Mouse (Mus musculus): Measurements from ENCODE around the gene Kcnn1. TPM values are rescaled to one million over a fixed set of nuclear protein-coding genes. Genes with fewer than 3 reads are reported as not detected.

Kcnn1 gene
- polyA plus RNA-seq, 1 experiment: 3.2 TPM

DNA sequence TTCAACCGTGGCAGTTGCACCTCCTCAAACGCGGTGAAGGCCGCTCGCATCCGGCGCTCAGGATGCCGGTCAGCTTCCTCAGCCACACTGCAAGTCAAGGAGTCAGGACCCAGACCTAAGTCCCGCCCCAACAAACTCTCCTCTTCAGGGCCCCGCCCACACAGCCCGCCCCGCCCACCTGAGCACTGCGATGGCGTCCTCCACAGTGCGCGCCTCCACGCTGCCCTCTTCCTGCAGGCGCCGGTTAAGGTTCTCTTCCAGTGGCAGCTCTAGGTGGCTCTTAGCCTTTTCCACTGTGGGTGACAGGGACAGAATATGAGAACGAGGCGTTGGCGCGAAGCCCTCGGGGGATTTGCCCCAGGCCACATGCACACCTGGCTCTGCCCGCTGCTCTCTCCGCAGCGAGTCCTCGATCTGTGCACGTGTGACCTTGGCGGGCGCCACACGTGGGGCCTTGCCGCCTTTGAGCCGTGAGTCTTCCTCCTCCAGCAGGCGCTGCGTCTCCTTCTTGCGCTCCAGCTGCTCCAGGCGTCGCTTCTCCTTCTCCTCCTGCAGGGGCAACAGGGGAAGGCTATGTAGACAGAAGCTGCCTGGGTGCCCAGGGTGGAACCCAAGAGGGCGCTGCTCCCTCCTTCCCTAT is 5.6 kb upstream of the Kcnn1 start:
- peaks cover 6% of the 10 kb centered on the region for H3K36me3 ChIP-seq (ENCODE audit: control insufficient read depth, insufficient read depth)
- peaks cover 27% of the 10 kb centered on the region for H3K79me2 ChIP-seq (ENCODE audit: control insufficient read depth, insufficient read depth)
- H3K79me3 ChIP-seq (ENCODE audit: low read depth): peaks cover 9% of the 10 kb centered on the region
- no peak overlapping the region for H3ac ChIP-seq (ENCODE audit: control insufficient read depth, insufficient read length, low read depth)
- H3K4me3 ChIP-seq (ENCODE audit: insufficient read depth, poor library complexity, severe bottlenecking): no peak overlapping the region
- H3K27me3 ChIP-seq (ENCODE audit: control insufficient read depth, insufficient read depth, insufficient read length): no peaks in the 10 kb centered on the region
- TF ChIP-seq MYOG (IDR thresholded peaks at IDR 0.05; ENCODE audit: control insufficient read depth, extremely low read depth, insufficient read length) (no peak), CEBPB (IDR thresholded peaks at IDR 0.05; ENCODE audit: low read depth) (no peak), MAX (IDR thresholded peaks at IDR 0.05) (no peak), MYOD1 (IDR thresholded peaks at IDR 0.05; ENCODE audit: control insufficient read depth, insufficient read length, low read depth) (no peak), CTCF (IDR thresholded peaks at IDR 0.05; ENCODE audit: control insufficient read depth, insufficient read depth, insufficient read length) (no peak), FOSL1 (IDR thresholded peaks at IDR 0.05; ENCODE audit: insufficient read depth, low read length, poor library complexity, severe bottlenecking) (no peak), USF1 (IDR thresholded peaks at IDR 0.05; ENCODE audit: low read depth) (no peak)

DNA sequence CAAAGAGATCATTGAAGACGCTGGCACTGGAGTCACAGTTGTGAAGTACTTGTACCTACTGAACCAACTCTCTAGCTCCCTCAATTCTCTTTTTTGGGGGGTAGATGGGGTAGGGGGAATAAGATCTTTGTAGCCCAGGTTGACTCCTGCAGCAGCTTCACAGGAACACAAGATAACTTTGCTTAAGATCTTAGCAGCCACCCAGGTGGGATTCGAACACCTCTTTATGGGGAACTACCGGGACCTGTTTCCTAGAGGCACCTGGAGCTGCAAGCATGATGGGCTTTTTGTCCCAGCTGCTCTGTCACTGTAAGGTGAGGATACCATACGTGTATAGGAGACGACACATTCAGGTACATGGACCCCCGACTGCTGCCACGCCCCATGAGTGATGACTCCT is 3.5 kb upstream of the Kcnn1 start:
- Histone ChIP-seq H3K79me2 (ENCODE audit: control insufficient read depth, insufficient read depth) (peaks cover 11% of the 10 kb centered on the region), H3K79me3 (ENCODE audit: low read depth) (peaks cover 2% of the 10 kb centered on the region)

DNA sequence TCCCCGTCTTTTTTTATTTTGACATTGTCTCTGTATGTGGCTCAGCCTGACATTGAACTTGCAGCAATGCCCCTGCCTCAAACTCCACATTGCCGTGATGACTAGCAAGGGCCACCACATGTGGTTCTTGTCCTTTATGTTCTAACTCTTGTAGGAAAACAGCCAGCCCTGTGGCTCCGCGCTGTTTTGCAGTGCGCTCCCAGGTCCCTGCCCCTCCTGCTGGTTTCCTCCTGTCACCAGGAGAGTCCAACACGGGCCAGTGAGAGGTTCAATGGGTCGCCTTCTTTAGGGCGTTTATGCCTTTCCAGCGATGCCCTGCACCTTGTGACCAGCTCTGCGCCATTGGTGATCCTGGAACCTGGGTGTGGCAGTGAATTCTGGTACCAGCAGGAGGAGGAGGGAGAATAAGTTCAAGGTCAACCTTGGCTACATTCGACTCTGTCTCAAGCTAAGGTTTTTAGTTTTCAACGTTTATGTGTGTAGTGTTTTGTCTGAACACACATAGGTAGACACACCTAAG is 3.0 kb upstream of the Kcnn1 start:
- H3K79me2 ChIP-seq (ENCODE audit: control insufficient read depth, insufficient read depth): peaks cover 6% of the 10 kb centered on the region
- peaks cover 6% of the 10 kb centered on the region for H3K36me3 ChIP-seq (ENCODE audit: control insufficient read depth, insufficient read depth)
- no peaks in the 10 kb centered on the region for H3K79me3 ChIP-seq (ENCODE audit: low read depth)
- H3ac ChIP-seq (ENCODE audit: control insufficient read depth, insufficient read length, low read depth): peak overlapping the region; percentile 29
- TF ChIP-seq MYOD1 (IDR thresholded peaks at IDR 0.05; ENCODE audit: control insufficient read depth, insufficient read length, low read depth): no peak
- TF ChIP-seq FOSL1 (IDR thresholded peaks at IDR 0.05; ENCODE audit: insufficient read depth, low read length, poor library complexity, severe bottlenecking): no peak
- TF ChIP-seq MYOG (IDR thresholded peaks at IDR 0.05; ENCODE audit: control insufficient read depth, extremely low read depth, insufficient read length): no peak
- TF ChIP-seq CTCF (IDR thresholded peaks at IDR 0.05; ENCODE audit: control insufficient read depth, insufficient read depth, insufficient read length): no peak
- no peak for TF ChIP-seq MAX (IDR thresholded peaks at IDR 0.05)
- TF ChIP-seq USF1 (IDR thresholded peaks at IDR 0.05; ENCODE audit: low read depth): no peak
- no peak for TF ChIP-seq CEBPB (IDR thresholded peaks at IDR 0.05; ENCODE audit: low read depth)
- no peaks in the 10 kb centered on the region for H3K27me3 ChIP-seq (ENCODE audit: control insufficient read depth, insufficient read depth, insufficient read length)
- H3K4me3 ChIP-seq (ENCODE audit: insufficient read depth, poor library complexity, severe bottlenecking): no peak overlapping the region

More for the DNA sequence above, 3.5 kb upstream of the Kcnn1 start:
- Histone ChIP-seq H3K27me3 (ENCODE audit: control insufficient read depth, insufficient read depth, insufficient read length) (no peaks in the 10 kb centered on the region), H3ac (ENCODE audit: control insufficient read depth, insufficient read length, low read depth) (no peak overlapping the region), H3K36me3 (ENCODE audit: control insufficient read depth, insufficient read depth) (peaks cover 6% of the 10 kb centered on the region), H3K4me3 (ENCODE audit: insufficient read depth, poor library complexity, severe bottlenecking) (no peak overlapping the region)
- no peak for TF ChIP-seq CTCF (IDR thresholded peaks at IDR 0.05; ENCODE audit: control insufficient read depth, insufficient read depth, insufficient read length)
- no peak for TF ChIP-seq CEBPB (IDR thresholded peaks at IDR 0.05; ENCODE audit: low read depth)
- no peak for TF ChIP-seq MYOD1 (IDR thresholded peaks at IDR 0.05; ENCODE audit: control insufficient read depth, insufficient read length, low read depth)
- no peak for TF ChIP-seq MAX (IDR thresholded peaks at IDR 0.05)
- TF ChIP-seq MYOG (IDR thresholded peaks at IDR 0.05; ENCODE audit: control insufficient read depth, extremely low read depth, insufficient read length): no peak
- no peak for TF ChIP-seq USF1 (IDR thresholded peaks at IDR 0.05; ENCODE audit: low read depth)
- no peak for TF ChIP-seq FOSL1 (IDR thresholded peaks at IDR 0.05; ENCODE audit: insufficient read depth, low read length, poor library complexity, severe bottlenecking)

DNA sequence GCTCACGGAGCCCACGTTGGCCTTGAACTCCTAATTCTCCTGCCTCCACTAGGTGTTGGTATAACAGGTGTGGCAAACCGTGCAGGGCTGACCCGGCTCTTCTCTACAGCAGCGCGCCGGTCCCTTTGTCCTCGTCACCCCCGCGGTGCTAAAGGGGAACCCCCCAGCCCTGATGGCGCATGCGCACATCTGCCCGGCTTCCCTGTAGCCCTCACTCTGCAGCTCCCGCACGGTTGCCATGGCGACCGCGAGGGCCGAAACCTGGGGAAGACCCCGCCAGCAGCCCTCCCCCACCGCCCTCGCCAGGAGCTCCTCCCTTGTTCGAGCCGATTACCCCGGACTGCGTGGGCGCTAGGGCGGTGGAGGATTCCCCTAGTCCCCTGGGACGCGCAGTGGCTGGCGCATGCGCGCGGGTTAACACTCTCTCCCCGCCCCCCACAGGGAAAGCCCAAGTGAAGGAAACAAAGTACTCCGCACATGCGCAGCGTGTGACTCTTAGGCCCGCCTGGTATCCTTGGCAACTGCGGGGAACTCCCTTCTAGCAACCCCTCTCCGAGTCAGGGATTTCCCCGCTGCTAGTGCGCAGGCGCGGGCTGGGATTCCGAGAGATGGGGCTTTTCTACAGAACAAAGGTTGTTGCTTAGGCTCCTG is 2.4 kb upstream of the Kcnn1 start:
- H3K79me2 ChIP-seq (ENCODE audit: control insufficient read depth, insufficient read depth): no peaks in the 10 kb centered on the region
- no peaks in the 10 kb centered on the region for H3K27me3 ChIP-seq (ENCODE audit: control insufficient read depth, insufficient read depth, insufficient read length)
- H3ac ChIP-seq (ENCODE audit: control insufficient read depth, insufficient read length, low read depth): peak overlapping the region; percentile 69
- peak overlapping the region; percentile 31 for H3K4me3 ChIP-seq (ENCODE audit: insufficient read depth, poor library complexity, severe bottlenecking)
- TF ChIP-seq MAX (IDR thresholded peaks at IDR 0.05) (peak; percentile 32), MYOD1 (IDR thresholded peaks at IDR 0.05; ENCODE audit: control insufficient read depth, insufficient read length, low read depth) (no peak), FOSL1 (IDR thresholded peaks at IDR 0.05; ENCODE audit: insufficient read depth, low read length, poor library complexity, severe bottlenecking) (no peak)
- no peaks in the 10 kb centered on the region for H3K79me3 ChIP-seq (ENCODE audit: low read depth)
- H3K36me3 ChIP-seq (ENCODE audit: control insufficient read depth, insufficient read depth): peaks cover 6% of the 10 kb centered on the region

DNA sequence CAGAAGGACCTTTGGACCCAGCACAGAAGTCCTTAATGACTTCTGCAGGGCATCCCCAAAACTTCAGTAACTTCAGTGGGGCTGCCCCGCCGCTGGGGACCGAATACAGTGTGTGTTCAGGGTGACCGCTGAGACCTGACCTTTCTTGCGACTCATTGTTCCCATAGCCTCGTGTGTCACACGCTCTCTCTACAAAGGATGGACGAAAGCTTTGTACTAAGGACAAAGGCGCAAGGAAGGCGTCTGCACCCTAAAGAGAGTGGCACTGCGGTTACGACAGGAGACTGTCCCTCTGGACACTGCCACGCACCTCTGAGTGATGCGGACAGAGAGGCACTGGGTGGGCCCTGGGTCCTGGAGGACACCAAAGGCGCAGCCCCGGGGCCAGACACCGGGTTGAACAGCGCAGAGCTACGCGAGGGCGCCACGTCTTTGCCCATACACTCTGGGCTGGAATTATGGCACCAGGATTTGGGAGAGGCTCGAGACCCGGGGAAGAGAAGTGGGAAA is 1.7 kb upstream of the Kcnn1 start:
- Histone ChIP-seq H3K4me3 (ENCODE audit: insufficient read depth, poor library complexity, severe bottlenecking) (peak overlapping the region; percentile 31), H3ac (ENCODE audit: control insufficient read depth, insufficient read length, low read depth) (peak overlapping the region; percentile 69), H3K79me3 (ENCODE audit: low read depth) (no peaks in the 10 kb centered on the region), H3K36me3 (ENCODE audit: control insufficient read depth, insufficient read depth) (peaks cover 6% of the 10 kb centered on the region), H3K79me2 (ENCODE audit: control insufficient read depth, insufficient read depth) (no peaks in the 10 kb centered on the region), H3K27me3 (ENCODE audit: control insufficient read depth, insufficient read depth, insufficient read length) (no peaks in the 10 kb centered on the region)
- TF ChIP-seq USF1 (IDR thresholded peaks at IDR 0.05; ENCODE audit: low read depth) (no peak), CTCF (IDR thresholded peaks at IDR 0.05; ENCODE audit: control insufficient read depth, insufficient read depth, insufficient read length) (no peak), MAX (IDR thresholded peaks at IDR 0.05) (no peak), MYOD1 (IDR thresholded peaks at IDR 0.05; ENCODE audit: control insufficient read depth, insufficient read length, low read depth) (no peak), MYOG (IDR thresholded peaks at IDR 0.05; ENCODE audit: control insufficient read depth, extremely low read depth, insufficient read length) (no peak), CEBPB (IDR thresholded peaks at IDR 0.05; ENCODE audit: low read depth) (no peak), FOSL1 (IDR thresholded peaks at IDR 0.05; ENCODE audit: insufficient read depth, low read length, poor library complexity, severe bottlenecking) (no peak)
